Mouse (Mus musculus): ENCODE data around the gene Odc1. TPM values are rescaled to one million over a fixed set of nuclear protein-coding genes. Genes with fewer than 3 reads are reported as not detected.
A peak's percentile ranks its signal among the peaks of the same experiment; 100 is the strongest.
"Not testable (repeated sequence)": the region's sequence is repeated elsewhere in the genome, so short reads cannot be mapped to it uniquely, and the experiment has no call there.

Odc1 gene
- 100 to 1,000 TPM; 331 to 566 TPM for total RNA-seq (2021)
- long read RNA-seq, experiment 1, transcript Odc1-201 (12 exons, 2,208 nt) = major isoform, 272 of 301 reads
- long read RNA-seq, experiment 1, partial matches to known transcripts = 6 of 301 reads
- long read RNA-seq, experiment 1, other reads (novel, unspliced or antisense) = 23 of 301 reads
- long read RNA-seq, experiment 2, transcript Odc1-201 (12 exons, 2,208 nt) = major isoform, 309 of 350 reads
- long read RNA-seq, experiment 2, partial matches to known transcripts = 15 of 350 reads
- long read RNA-seq, experiment 2, other reads (novel, unspliced or antisense) = 26 of 350 reads

GRCm38 (mm10) chr12:17544209-17545106 lies at the start of gene Odc1:
TSS of gene Odc1 (plus strand) at chr12:17544794.
- peak; percentile 98 to 99 for DNase-seq (ENCODE audit: low spot score in 2 of 2)

DNA sequence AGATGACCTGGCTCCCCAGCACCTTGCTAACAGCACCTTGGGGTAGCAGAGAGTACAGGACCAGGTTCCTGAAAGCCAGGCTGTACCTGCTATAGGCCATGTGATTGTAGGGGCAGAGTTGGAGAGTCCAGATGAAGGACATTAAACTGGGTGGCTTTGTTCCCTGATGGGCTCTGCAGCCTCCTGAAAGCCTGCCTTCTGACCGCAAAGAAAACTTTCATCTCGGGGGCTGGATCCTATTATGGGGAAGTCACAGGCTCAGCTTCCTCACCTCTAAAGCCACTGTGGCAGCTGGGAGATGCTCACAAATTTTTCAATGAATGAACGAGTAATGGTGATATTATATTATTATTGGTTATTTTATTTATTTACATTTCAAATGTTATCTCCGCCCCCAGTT lies 49.8 kb upstream of the Odc1 start:
- no peak for DNase-seq (ENCODE audit: low spot score in 2 of 2)

- DNase-seq (ENCODE audit: low spot score in 2 of 2) = no peak
Observed at GRCm38 (mm10) chr12:17495858-17496451, 48.6 kb upstream of the Odc1 start.

DNA sequence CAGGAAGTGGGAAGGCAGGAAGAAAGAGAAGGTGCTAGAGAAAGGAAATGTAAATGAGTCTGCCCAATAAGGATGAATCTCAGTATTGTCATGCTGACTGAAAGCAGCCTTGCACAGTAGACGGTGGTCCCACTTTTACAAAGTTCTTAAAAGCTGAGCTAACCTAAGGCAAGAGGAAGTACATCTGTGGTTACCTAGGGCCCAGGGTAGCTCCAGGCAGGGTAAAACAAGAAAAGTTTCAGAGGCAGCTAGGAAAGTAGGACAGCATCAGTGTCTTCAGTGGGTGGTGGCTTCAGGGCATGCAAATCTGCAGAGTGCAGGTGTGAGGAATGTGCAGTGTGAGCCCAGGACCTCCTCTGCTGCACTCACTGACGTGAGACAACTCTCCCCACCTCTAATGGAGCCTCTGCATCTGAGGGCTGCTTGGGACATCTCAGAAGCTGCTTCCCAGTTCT lies 38.9 kb upstream of the Odc1 start:
- DNase-seq (ENCODE audit: low spot score in 2 of 2) = peak in 1 of 2 experiments; percentile 14

- DNase-seq (ENCODE audit: low spot score in 2 of 2) = peak in 1 of 2 experiments; percentile 17
Observed at GRCm38 (mm10) chr12:17506117-17506993, 38.2 kb upstream of the Odc1 start.

GRCm38 (mm10) chr12:17506994-17507542 lies 37.5 kb upstream of the Odc1 start:
- peak in 1 of 2 experiments; percentile 25 for DNase-seq (ENCODE audit: low spot score in 2 of 2)

GRCm38 (mm10) chr12:17509310-17509709 lies 35.3 kb upstream of the Odc1 start:
- no peak for DNase-seq (ENCODE audit: low spot score in 2 of 2)

DNA sequence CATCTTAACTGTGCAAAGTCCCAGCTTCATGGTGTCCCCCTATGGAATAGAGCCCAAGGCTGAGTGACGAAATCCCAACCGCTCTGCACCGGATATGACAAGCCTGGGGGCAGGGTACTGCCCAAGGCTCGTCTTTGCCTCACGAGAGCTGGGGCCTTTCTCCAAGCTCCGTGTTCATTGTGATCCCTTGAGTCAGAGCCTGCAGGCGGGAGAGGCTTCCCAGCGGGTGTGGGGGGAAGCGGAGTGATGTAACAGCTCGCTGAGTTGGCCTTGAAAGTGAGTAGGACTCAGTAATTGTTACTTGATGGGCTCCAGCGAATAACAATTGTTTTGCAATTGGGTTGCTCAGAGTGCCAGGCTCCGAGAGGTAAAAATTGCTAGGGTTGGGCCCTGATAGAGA lies 34.4 kb upstream of the Odc1 start:
- DNase-seq (ENCODE audit: low spot score in 2 of 2) = peak; percentile 57 to 70

DNA sequence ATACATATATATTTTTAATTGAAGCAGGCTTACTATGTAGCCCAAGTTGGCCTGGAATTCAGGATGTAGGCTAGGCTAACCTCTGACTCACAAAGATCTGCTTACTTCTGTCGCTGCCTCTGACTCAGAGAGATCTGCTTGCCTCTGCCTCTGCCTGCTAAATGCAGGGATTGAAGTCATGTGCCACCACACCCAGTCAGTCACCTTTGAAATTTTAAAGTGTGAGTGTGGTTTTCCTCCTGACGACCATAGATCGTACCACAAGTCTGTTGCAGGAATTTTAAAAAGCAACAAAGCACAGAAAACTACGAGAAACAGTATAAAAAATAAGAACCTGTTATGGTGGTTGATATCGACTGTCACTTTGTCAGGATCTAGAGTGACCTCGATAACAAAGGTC lies 33.6 kb upstream of the Odc1 start:
- DNase-seq (ENCODE audit: low spot score in 2 of 2) = no peak

DNA sequence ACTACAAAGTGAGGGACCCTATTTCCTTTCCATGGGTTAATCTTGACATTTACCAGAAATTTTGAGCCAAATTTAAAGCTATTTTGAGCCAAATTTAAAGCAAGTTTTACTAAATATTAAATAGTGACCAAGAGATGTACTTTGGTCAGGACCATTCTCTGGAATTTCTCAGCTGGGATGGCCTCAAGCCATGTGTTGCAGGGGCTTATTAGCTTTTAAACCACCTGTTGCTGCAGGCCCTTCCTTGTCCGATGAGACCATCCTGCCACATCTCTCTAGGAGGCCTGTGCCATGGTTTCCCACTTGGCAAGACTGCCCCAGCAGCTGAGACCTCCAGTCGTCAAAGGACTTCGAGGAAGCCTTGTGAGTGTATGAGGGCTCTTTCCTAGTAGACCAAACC lies 15.4 kb upstream of the Odc1 start:
- no peak for DNase-seq (ENCODE audit: low spot score in 2 of 2)

DNA sequence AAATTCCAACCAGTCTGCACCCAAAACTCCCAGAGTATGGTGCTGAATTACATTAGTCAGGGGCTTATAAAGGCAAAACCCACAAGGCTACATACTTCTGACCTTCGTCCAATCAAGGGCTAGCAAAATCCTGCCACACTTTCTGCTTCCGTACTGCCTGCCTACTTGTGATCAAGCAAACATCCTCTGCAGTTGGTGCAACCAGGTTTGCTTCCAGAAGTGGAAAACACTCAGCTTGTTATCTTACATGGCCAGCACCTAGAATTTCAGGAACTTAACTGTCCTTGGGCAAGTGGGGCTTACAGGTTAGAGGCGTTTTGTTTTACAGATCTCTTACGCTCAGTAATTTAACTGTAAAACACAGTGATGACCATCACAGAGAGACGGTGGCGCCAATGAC lies 14.9 kb upstream of the Odc1 start:
- DNase-seq (ENCODE audit: low spot score in 2 of 2) = no peak

DNA sequence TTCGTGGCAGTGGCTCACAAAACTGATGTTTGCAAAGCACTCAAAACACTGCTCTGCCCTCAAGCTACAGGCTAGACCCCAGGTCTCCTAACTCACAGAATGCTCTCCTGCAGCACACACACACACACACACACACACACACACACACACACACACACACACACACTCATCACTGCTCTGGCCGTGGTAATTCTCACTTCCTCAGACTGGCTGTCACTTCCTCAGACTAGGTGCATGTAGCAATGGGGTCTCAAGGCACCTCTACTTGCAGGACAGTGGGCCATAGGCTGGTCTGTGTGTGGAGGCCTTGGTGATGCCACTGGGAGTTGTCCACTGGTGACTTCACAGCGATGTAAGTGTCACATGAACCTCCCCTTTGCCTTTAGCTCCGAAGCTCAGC lies 13.8 kb upstream of the Odc1 start:
- no peak for DNase-seq (ENCODE audit: low spot score in 2 of 2)

GRCm38 (mm10) chr12:17536222-17536621 lies 8.4 kb upstream of the Odc1 start:
- DNase-seq (ENCODE audit: low spot score in 2 of 2) = no peak

GRCm38 (mm10) chr12:17537147-17537546 lies 7.4 kb upstream of the Odc1 start:
- no peak for DNase-seq (ENCODE audit: low spot score in 2 of 2)

DNA sequence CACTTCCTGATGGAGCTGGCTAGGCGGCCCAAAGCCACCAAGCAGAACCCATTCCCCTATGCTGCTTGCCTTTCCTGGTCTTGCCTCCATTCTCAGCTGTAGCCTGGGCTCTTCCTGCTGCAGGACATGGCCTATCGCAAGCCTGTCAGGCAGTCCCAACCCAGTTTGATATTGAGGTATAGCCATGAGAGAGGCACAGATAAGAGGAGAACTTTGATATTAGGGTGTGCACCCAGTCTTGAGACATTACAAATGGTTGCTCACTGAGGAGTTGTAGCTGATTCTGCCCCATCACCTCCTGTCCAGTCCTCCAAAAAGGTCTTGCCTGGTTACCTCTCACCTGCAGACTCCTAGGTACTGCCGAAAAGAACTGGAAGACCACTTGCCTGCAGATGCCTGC lies 6.5 kb upstream of the Odc1 start:
- no peak for DNase-seq (ENCODE audit: low spot score in 2 of 2)

GRCm38 (mm10) chr12:17539041-17539440 lies 5.6 kb upstream of the Odc1 start:
- DNase-seq (ENCODE audit: low spot score in 2 of 2) = no peak

DNA sequence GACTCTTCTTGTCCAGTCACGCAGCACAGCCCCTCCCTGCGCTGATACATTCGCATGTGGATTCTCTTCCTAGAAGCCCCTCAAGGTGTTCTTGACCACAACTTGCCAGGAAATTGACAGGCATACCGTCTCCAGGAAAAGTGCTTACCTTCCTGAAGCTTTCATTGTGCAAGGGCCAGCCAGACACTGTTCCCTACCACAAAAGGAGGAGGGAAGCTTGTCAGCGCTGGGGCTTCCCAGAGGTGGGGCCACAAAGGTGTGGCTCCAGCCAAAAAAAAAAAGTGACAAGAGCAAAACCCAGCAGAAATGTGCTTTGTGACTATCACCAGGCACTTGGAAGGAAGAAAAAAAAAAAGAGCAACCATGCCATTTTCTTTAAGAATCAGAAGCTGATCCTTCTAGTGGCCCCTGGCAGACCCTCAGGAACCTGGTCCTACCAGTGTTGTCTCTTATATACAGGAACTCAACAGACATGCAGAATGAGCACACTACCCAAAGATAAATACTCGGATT lies 4.5 kb upstream of the Odc1 start:
- no peak for DNase-seq (ENCODE audit: low spot score in 2 of 2)

DNA sequence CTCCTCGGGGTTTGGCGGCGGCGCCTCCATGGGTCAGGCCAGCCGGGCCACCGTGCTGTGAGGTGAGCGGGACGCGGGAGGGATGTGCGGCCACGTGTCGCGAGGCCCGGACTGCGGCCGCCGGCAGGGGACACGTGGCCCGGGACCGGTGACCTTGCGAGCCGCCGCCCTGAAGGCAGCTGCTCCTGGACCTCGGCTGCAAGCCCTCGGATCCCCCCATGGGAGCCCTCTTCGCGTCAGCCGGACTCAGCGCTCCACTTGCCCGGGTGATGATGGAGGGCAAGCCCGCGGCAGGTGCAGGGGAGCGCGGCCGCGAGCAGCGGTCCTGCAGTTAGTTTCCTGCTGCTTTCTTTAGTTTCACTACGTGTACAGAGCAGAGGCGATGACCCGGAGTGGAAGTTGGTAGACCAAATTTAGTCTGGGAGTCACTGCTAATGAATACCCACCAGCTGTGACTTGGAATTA lies 545 bp downstream of the Odc1 start:
- no peak for DNase-seq (ENCODE audit: low spot score in 2 of 2)

GRCm38 (mm10) chr12:17545884-17546283 lies 1.3 kb downstream of the Odc1 start:
- no peak for DNase-seq (ENCODE audit: low spot score in 2 of 2)

DNA sequence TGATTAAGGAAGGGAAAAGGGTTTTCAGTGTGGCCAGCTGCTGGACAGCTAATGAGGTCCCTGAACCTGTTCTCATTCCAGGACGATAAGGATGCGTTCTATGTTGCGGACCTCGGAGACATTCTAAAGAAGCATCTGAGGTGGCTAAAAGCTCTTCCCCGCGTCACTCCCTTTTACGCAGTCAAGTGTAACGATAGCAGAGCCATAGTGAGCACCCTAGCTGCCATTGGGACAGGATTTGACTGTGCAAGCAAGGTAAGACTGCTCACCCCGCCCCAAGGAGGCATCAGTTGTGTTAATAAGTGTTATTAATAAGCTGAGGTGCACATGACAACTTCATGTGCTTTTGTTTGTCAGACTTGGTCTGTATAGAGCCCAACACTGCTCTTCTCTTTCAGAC lies 3.0 kb downstream of the Odc1 start:
- not testable (repeated sequence) for DNase-seq (ENCODE audit: low spot score in 2 of 2)
